Mouse (Mus musculus) brain, embryonic 14.5 days (tissue): ENCODE results near the gene Gsk3b.

Experiments used
- CTCF ChIP-seq: fragments of 200-500 bp; IDR thresholded peaks from 2 replicates; pipeline ENCODE4 v1.5.1; 2012; ENCODE audit warnings: inconsistent platforms, mild to moderate bottlenecking, moderate library complexity, borderline replicate concordance; ENCODE audit not compliant: insufficient read depth, insufficient read length; ENCODE audit errors: extremely low read depth
- POLR2A ChIP-seq: fragments of 200-500 bp; IDR thresholded peaks from 2 replicates; pipeline ENCODE4 v1.6.1; 2012; ENCODE audit warnings: mild to moderate bottlenecking, inconsistent platforms, borderline replicate concordance; ENCODE audit not compliant: poor library complexity, insufficient read depth, insufficient read length, severe bottlenecking; ENCODE audit errors: extremely low read depth

- TF ChIP-seq CTCF, result no peak; the same call in 1 of the 2 replicates
- TF ChIP-seq POLR2A, result no peak
Observed at GRCm38 (mm10) chr16:38087645-38088125, 1.1 kb upstream of the Gsk3b start.
